Mouse (Mus musculus): ENCODE data around the gene Gm45233. TPM values are rescaled to one million over a fixed set of nuclear protein-coding genes. Genes with fewer than 3 reads are reported as not detected.

Gm45233 gene
- polyA plus RNA-seq, 1 experiment from 2014 or later: 0.39 TPM

- ATAC-seq (replicated peaks; ENCODE audit: low FRiP score, low TSS enrichment, low read depth): 0 out of 2 replicates have a peak, but pooled peaks have one; percentile 24
- Histone ChIP-seq H3K27me3 (replicated peaks; ENCODE audit: control insufficient read depth, insufficient read depth, low read length) (peaks cover 42% of the 10 kb centered on the region), H3K27ac (ENCODE audit: low read depth) (no peak overlapping the region), H3K9ac (ENCODE audit: low read length) (no peak overlapping the region), H3K4me1 (replicated peaks; ENCODE audit: control insufficient read depth, insufficient read depth, low read length) (no peaks in the 10 kb centered on the region), H3K36me3 (ENCODE audit: control insufficient read depth, insufficient read depth, low read length) (no peaks in the 10 kb centered on the region), H3K4me2 (ENCODE audit: low read length) (no peak overlapping the region), H3K9me3 (ENCODE audit: control insufficient read depth, low read length) (no peaks in the 10 kb centered on the region), H3K4me3 (ENCODE audit: low read depth, low read length) (no peak overlapping the region)
- WGBS: 14% methylated on average over 23 of the region's 23 CpGs
- DNase-seq (ENCODE audit: low spot score): no peak
Measured at GRCm38 (mm10) chr7:43475706-43476105, 31.8 kb downstream of the Gm45233 start.

- DNase-seq (ENCODE audit: low spot score) (no peak), ATAC-seq (replicated peaks; ENCODE audit: low FRiP score, low TSS enrichment, low read depth) (no peak)
- Histone ChIP-seq H3K4me1 (replicated peaks; ENCODE audit: control insufficient read depth, insufficient read depth, low read length) (no peaks in the 10 kb centered on the region), H3K9ac (ENCODE audit: low read length) (no peak overlapping the region), H3K4me2 (ENCODE audit: low read length) (no peak overlapping the region), H3K9me3 (ENCODE audit: control insufficient read depth, low read length) (no peaks in the 10 kb centered on the region), H3K4me3 (ENCODE audit: low read depth, low read length) (no peak overlapping the region), H3K27ac (ENCODE audit: low read depth) (no peak overlapping the region), H3K27me3 (replicated peaks; ENCODE audit: control insufficient read depth, insufficient read depth, low read length) (peaks cover 42% of the 10 kb centered on the region), H3K36me3 (ENCODE audit: control insufficient read depth, insufficient read depth, low read length) (no peaks in the 10 kb centered on the region)
- 5% methylated on average over 13 of the region's 13 CpGs for WGBS
Measured at GRCm38 (mm10) chr7:43476376-43476775, 32.4 kb downstream of the Gm45233 start.

DNA sequence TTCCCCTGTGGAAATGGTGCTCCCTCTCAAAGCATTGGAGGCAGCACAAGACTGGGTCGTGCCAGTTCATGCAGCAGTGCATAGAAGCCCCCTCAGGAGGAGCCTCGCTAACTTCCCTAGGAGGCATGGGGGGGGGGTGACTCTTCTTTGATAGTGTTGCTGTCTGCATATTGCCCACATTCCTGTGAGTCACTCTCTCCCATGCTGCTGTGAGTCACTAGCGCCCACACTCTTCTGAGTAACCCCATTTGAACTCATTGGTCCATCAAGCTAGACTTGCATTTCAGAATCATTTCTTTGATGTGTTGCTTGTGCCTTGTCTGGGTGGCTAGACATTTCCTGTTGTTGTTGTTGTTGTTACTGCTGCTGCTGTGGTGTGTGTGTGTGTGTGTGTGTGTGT is 37.3 kb downstream of the Gm45233 start:
- no peak for DNase-seq (ENCODE audit: low spot score)
- no peak overlapping the region for H3K4me3 ChIP-seq (ENCODE audit: low read depth, low read length)
- H3K4me1 ChIP-seq (replicated peaks; ENCODE audit: control insufficient read depth, insufficient read depth, low read length): no peaks in the 10 kb centered on the region
- no peak overlapping the region for H3K27ac ChIP-seq (ENCODE audit: low read depth)
- no peaks in the 10 kb centered on the region for H3K9me3 ChIP-seq (ENCODE audit: control insufficient read depth, low read length)
- H3K27me3 ChIP-seq (replicated peaks; ENCODE audit: control insufficient read depth, insufficient read depth, low read length): peaks cover 26% of the 10 kb centered on the region
- ATAC-seq (replicated peaks; ENCODE audit: low FRiP score, low TSS enrichment, low read depth): no peak
- H3K36me3 ChIP-seq (ENCODE audit: control insufficient read depth, insufficient read depth, low read length): no peaks in the 10 kb centered on the region
- no peak overlapping the region for H3K4me2 ChIP-seq (ENCODE audit: low read length)
- WGBS: 69% methylated on average over 3 of the region's 3 CpGs
- H3K9ac ChIP-seq (ENCODE audit: low read length): no peak overlapping the region

DNA sequence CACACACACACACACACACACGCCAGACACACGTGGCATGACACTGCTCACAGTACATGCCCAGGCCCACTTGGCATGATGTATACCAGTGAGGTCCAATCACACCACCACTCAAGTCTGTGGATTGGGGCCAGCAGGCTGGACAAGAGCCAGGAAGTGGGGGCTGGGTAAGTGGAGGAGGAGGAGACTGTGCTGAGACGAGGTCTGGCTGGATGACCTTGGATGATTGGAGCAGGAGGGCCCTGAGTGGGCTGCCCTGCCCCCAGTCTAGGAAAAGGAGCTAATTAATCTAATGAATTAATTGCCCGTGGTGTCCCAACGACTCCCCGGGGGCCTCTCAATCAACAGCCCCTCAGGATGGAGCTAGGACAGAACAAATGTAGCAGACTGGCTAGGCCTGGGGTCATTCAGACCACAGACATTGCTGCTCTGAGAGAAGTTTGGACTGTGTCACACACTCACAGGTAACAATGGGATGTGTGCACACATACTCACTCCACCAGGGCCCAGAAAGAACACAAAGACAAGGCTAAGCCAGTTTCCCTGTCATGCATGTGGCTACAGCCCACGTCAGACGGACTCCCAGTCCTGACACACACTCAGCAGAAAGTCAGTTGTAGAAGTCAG is 38.3 kb downstream of the Gm45233 start:
- H3K9me3 ChIP-seq (ENCODE audit: control insufficient read depth, low read length): no peaks in the 10 kb centered on the region
- H3K9ac ChIP-seq (ENCODE audit: low read length): no peak overlapping the region
- H3K4me2 ChIP-seq (ENCODE audit: low read length): no peak overlapping the region
- H3K4me3 ChIP-seq (ENCODE audit: low read depth, low read length): no peak overlapping the region
- H3K36me3 ChIP-seq (ENCODE audit: control insufficient read depth, insufficient read depth, low read length): no peaks in the 10 kb centered on the region
- H3K27ac ChIP-seq (ENCODE audit: low read depth): no peak overlapping the region
- 62% methylated on average over 8 of the region's 8 CpGs for WGBS
- H3K27me3 ChIP-seq (replicated peaks; ENCODE audit: control insufficient read depth, insufficient read depth, low read length): peaks cover 16% of the 10 kb centered on the region
- no peaks in the 10 kb centered on the region for H3K4me1 ChIP-seq (replicated peaks; ENCODE audit: control insufficient read depth, insufficient read depth, low read length)
- ATAC-seq (replicated peaks; ENCODE audit: low FRiP score, low TSS enrichment, low read depth) (0 out of 2 replicates have a peak, but pooled peaks have one; percentile 30), DNase-seq (ENCODE audit: low spot score) (no peak)

DNA sequence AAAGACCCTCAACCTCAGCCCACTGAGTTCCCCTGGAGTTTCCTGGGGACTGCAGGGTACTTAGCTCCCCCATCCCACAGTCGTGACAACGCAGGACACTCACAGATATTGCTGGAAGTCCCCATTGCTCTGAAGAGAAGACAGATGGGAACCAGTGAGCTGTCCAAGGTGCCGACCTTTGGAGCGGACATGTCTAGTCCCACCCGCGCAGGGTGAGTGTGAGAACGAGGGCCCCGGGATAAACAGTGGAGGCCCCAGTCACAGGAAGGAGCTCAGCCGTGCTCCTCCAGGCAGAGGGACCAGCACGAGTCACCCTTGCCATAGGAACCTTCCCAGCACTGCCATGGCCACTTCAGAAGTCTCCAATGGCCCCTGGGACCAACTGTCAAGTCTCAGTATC is 39.3 kb downstream of the Gm45233 start:
- Histone ChIP-seq H3K27ac (ENCODE audit: low read depth) (no peak overlapping the region), H3K9me3 (ENCODE audit: control insufficient read depth, low read length) (no peaks in the 10 kb centered on the region), H3K36me3 (ENCODE audit: control insufficient read depth, insufficient read depth, low read length) (no peaks in the 10 kb centered on the region), H3K27me3 (replicated peaks; ENCODE audit: control insufficient read depth, insufficient read depth, low read length) (peaks cover 6% of the 10 kb centered on the region; the same call in 1 of the 2 replicates), H3K4me1 (replicated peaks; ENCODE audit: control insufficient read depth, insufficient read depth, low read length) (no peaks in the 10 kb centered on the region), H3K9ac (ENCODE audit: low read length) (no peak overlapping the region), H3K4me3 (ENCODE audit: low read depth, low read length) (no peak overlapping the region), H3K4me2 (ENCODE audit: low read length) (no peak overlapping the region)
- ATAC-seq (replicated peaks; ENCODE audit: low FRiP score, low TSS enrichment, low read depth) (no peak), DNase-seq (ENCODE audit: low spot score) (peak; percentile 73)
- 6% methylated on average over 10 of the region's 10 CpGs for WGBS

- Histone ChIP-seq H3K36me3 (ENCODE audit: control insufficient read depth, insufficient read depth, low read length) (no peaks in the 10 kb centered on the region), H3K4me2 (ENCODE audit: low read length) (no peak overlapping the region), H3K9ac (ENCODE audit: low read length) (no peak overlapping the region), H3K9me3 (ENCODE audit: control insufficient read depth, low read length) (no peaks in the 10 kb centered on the region), H3K4me1 (replicated peaks; ENCODE audit: control insufficient read depth, insufficient read depth, low read length) (no peaks in the 10 kb centered on the region), H3K27me3 (replicated peaks; ENCODE audit: control insufficient read depth, insufficient read depth, low read length) (peaks cover 2% of the 10 kb centered on the region; the same call in 1 of the 2 replicates), H3K4me3 (ENCODE audit: low read depth, low read length) (no peak overlapping the region), H3K27ac (ENCODE audit: low read depth) (no peak overlapping the region)
- 43% methylated on average over 5 of the region's 5 CpGs for WGBS
- no peak for ATAC-seq (replicated peaks; ENCODE audit: low FRiP score, low TSS enrichment, low read depth)
- no peak for DNase-seq (ENCODE audit: low spot score)
Measured at GRCm38 (mm10) chr7:43488646-43489045, 44.7 kb downstream of the Gm45233 start.

DNA sequence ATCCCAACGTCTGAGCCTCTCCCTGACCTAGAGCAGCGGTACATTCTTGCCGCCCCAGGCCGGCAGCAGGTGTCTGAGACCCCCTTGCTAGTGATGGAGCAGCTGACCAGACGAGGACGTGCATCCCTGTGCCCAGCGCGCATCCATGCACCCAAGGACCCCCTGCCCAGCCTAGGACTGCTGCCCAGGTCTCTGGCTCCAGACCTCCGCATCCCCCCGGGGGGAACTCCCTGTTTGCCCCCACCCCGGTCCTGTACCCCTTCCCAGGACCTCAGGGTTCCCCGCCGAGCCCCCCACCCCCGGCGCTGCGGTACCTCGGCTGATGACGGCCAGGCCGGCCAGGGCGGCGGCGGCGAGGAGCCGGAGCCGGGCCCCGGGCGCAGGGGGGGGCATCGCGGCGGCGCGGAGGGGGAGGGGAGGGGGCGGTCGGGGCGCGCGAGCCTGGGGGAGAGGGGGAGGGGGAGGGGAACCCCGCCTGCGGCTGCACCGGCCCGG is 45.8 kb downstream of the Gm45233 start, which contains the start of gene Iglon5:
Gene Iglon5, minus strand, starts transcription at position 445 of the 495 bp plus-strand sequence.
- ATAC-seq (replicated peaks; ENCODE audit: low FRiP score, low TSS enrichment, low read depth) (peak; percentile 37; the same call in 1 of the 2 replicates), DNase-seq (ENCODE audit: low spot score) (no peak)
- Histone ChIP-seq H3K4me2 (ENCODE audit: low read length) (peak within 1 kb of the TSS; percentile 58), H3K27ac (ENCODE audit: low read depth) (no peak within 1 kb of the TSS), H3K9me3 (ENCODE audit: control insufficient read depth, low read length) (no peaks in the 10 kb centered on the region), H3K9ac (ENCODE audit: low read length) (peak within 1 kb of the TSS; percentile 44), H3K4me1 (replicated peaks; ENCODE audit: control insufficient read depth, insufficient read depth, low read length) (no peaks in the 10 kb centered on the region), H3K4me3 (ENCODE audit: low read depth, low read length) (peak within 1 kb of the TSS; percentile 46), H3K36me3 (ENCODE audit: control insufficient read depth, insufficient read depth, low read length) (no peaks in the 10 kb centered on the region), H3K27me3 (replicated peaks; ENCODE audit: control insufficient read depth, insufficient read depth, low read length) (peaks cover 2% of the 10 kb centered on the region; the same call in 1 of the 2 replicates)
- 1% methylated on average over 14 of the region's 41 CpGs for WGBS

- Histone ChIP-seq H3K9ac (ENCODE audit: low read length) (peak overlapping the region; percentile 44), H3K4me3 (ENCODE audit: low read depth, low read length) (peak overlapping the region; percentile 46), H3K36me3 (ENCODE audit: control insufficient read depth, insufficient read depth, low read length) (no peaks in the 10 kb centered on the region), H3K4me1 (replicated peaks; ENCODE audit: control insufficient read depth, insufficient read depth, low read length) (no peaks in the 10 kb centered on the region), H3K27ac (ENCODE audit: low read depth) (no peak overlapping the region), H3K27me3 (replicated peaks; ENCODE audit: control insufficient read depth, insufficient read depth, low read length) (peaks cover 6% of the 10 kb centered on the region; the same call in 1 of the 2 replicates), H3K9me3 (ENCODE audit: control insufficient read depth, low read length) (no peaks in the 10 kb centered on the region), H3K4me2 (ENCODE audit: low read length) (peak overlapping the region; percentile 58)
- 3% methylated on average over 3 of the region's 13 CpGs for WGBS
- DNase-seq (ENCODE audit: low spot score): peak; percentile 72
- ATAC-seq (replicated peaks; ENCODE audit: low FRiP score, low TSS enrichment, low read depth): peak; percentile 80
Measured at GRCm38 (mm10) chr7:43490182-43490584, 46.3 kb downstream of the Gm45233 start.

DNA sequence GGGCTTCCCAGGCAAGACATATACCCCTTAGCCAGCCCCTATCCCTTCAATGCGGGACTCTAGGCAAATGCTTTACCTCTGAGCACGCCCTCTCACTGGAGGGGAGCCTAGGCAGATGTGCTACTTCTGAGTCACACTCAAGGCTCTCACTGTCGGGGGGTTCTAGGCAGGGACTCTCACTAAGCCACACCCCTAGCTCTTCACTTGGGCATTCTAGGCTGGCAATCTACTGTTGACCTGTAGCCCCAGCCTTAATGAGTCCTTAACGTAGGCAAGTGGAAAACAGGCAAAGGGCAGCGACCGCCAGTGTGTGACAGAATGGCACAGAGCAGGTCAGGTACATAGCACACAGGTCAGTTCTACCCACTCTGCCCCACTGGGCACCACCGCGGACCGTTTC is 46.9 kb downstream of the Gm45233 start:
- ATAC-seq (replicated peaks; ENCODE audit: low FRiP score, low TSS enrichment, low read depth) (no peak), DNase-seq (ENCODE audit: low spot score) (no peak)
- no peaks in the 10 kb centered on the region for H3K4me1 ChIP-seq (replicated peaks; ENCODE audit: control insufficient read depth, insufficient read depth, low read length)
- peaks cover 9% of the 10 kb centered on the region; the same call in 1 of the 2 replicates for H3K27me3 ChIP-seq (replicated peaks; ENCODE audit: control insufficient read depth, insufficient read depth, low read length)
- H3K9ac ChIP-seq (ENCODE audit: low read length): no peak overlapping the region
- WGBS: 60% methylated on average over 9 of the region's 9 CpGs
- H3K4me3 ChIP-seq (ENCODE audit: low read depth, low read length): no peak overlapping the region
- no peaks in the 10 kb centered on the region for H3K36me3 ChIP-seq (ENCODE audit: control insufficient read depth, insufficient read depth, low read length)
- H3K4me2 ChIP-seq (ENCODE audit: low read length): no peak overlapping the region
- no peak overlapping the region for H3K27ac ChIP-seq (ENCODE audit: low read depth)
- H3K9me3 ChIP-seq (ENCODE audit: control insufficient read depth, low read length): no peaks in the 10 kb centered on the region

Data from intestine, embryonic 14.5 days (tissue).